Mouse (Mus musculus) midbrain, postnatal 0 days (tissue): ENCODE data around the gene Alpl. TPM values are rescaled to one million over a fixed set of nuclear protein-coding genes. Genes with fewer than 3 reads are reported as not detected.

Experiments
- ATAC-seq: fragments of 200-750 bp; cut with Nextera tagmentation; 2 replicates; pipeline ENCODE4 v1.8.0; 2017; ENCODE audit warnings: moderate number of reproducible peaks, mild to moderate bottlenecking, moderate TSS enrichment, moderate library complexity; ENCODE audit not compliant: low FRiP score
- DNase-seq: peaks from one replicate; pipeline ENCODE4 v3.0.0-alpha.2; 2015; ENCODE audit warnings: low spot score
- H3K27ac ChIP-seq: fragments of 300-500 bp; sonication (generic); 2 replicates; pipeline ENCODE4 v1.5.1; 2014; ENCODE audit warnings: low read depth, mild to moderate bottlenecking, low read length, mixed read lengths
- H3K27me3 ChIP-seq: fragments of 300-500 bp; sonication (generic); 2 replicates; pipeline ENCODE4 v1.6.1; 2014; ENCODE audit warnings: low read length, control low read depth, mixed read lengths; ENCODE audit not compliant: insufficient read depth
- H3K36me3 ChIP-seq: fragments of 300-500 bp; sonication (generic); 2 replicates; pipeline ENCODE4 v1.6.1; 2014; ENCODE audit warnings: low read length, control low read depth, mixed read lengths; ENCODE audit not compliant: insufficient read depth
- H3K4me1 ChIP-seq: fragments of 300-500 bp; sonication (generic); 2 replicates; pipeline ENCODE4 v1.6.1; 2014; ENCODE audit warnings: mild to moderate bottlenecking, control low read depth, antibody characterized with exemption, low read length, mixed read lengths; ENCODE audit not compliant: insufficient read depth
- H3K4me2 ChIP-seq: fragments of 300-500 bp; sonication (generic); 2 replicates; pipeline ENCODE4 v1.6.1; 2014; ENCODE audit warnings: low read depth, mild to moderate bottlenecking, low read length, mixed read lengths; ENCODE audit not compliant: poor library complexity, severe bottlenecking
- H3K4me3 ChIP-seq: fragments of 300-500 bp; sonication (generic); 2 replicates; pipeline ENCODE4 v1.5.1; 2014; ENCODE audit warnings: low read depth, mild to moderate bottlenecking, low read length, moderate library complexity
- H3K9ac ChIP-seq: fragments of 300-500 bp; sonication (generic); replicated peaks from 2 replicates; pipeline ENCODE4 v1.6.1; 2014; ENCODE audit warnings: mild to moderate bottlenecking, low read length, moderate library complexity, mixed read lengths; ENCODE audit not compliant: poor library complexity, severe bottlenecking
- H3K9me3 ChIP-seq: fragments of 300-500 bp; sonication (generic); 2 replicates; pipeline ENCODE4 v1.6.1; 2016; ENCODE audit warnings: low read length, control low read depth
- CTCF ChIP-seq: IDR thresholded peaks from 2 replicates; pipeline ENCODE4 v1.5.1; 2016; ENCODE audit warnings: antibody characterized with exemption, mild to moderate bottlenecking
- WGBS: fragments of 180-500 bp; shearing (Covaris S2); extraction: QIAGEN DNeasy Blood & Tissue Kit; methylation state at CpG from one replicate; pipeline ENCODE4 v1.1.7; 2014; 5-methylcytosine and 5-hydroxymethylcytosine counted together
- polyA plus RNA-seq: library from polyadenylated mRNA; unstranded; fragments of >200 nt; fragmentation: Nextera tagmentation; extraction: Ambion mirVana; gene quantifications from 2 replicates; pipeline ENCODE4 v1.2.1, GENCODE M21; 2015
- total RNA-seq: library from RNA; depleted of rRNA; stranded (reverse); fragments of >200 nt; gene quantifications from 2 replicates; pipeline ENCODE4 v1.2.3, GENCODE M21; 2014

Alpl gene
- total and polyA plus RNA-seq, 2 experiments from 2014 or later = 14.3 to 16.1 TPM

DNA sequence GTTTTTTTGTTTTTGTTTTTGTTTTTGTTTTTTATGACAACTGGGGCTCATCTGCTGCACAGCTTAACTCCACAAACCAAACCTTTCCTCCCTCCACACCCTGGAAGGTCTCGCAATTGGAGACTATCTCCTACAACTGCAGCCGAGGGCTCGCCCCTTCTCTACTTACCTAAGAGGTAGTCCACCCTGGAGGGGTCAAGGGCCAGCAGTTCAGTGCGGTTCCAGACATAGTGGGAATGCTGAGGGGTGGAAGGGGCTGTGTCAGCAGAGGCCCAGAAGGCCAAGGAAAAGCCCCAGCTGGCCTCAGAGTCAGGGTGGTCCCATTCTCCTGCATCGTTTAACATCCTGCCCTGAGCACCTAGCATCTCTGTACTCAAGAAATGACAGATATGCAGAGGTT is 48.6 kb downstream of the Alpl start:
- DNase-seq (no peak), ATAC-seq (no peak)
- H3K4me1 ChIP-seq = no peaks in the 10 kb centered on the region
- H3K9ac ChIP-seq = no peak overlapping the region
- no peak for TF ChIP-seq CTCF
- no peak overlapping the region for H3K4me3 ChIP-seq
- H3K9me3 ChIP-seq = no peaks in the 10 kb centered on the region
- 78% methylated on average over 5 of the region's 5 CpGs for WGBS
- H3K27ac ChIP-seq = no peak overlapping the region
- no peaks in the 10 kb centered on the region for H3K27me3 ChIP-seq
- no peak overlapping the region for H3K4me2 ChIP-seq
- H3K36me3 ChIP-seq = no peaks in the 10 kb centered on the region

DNA sequence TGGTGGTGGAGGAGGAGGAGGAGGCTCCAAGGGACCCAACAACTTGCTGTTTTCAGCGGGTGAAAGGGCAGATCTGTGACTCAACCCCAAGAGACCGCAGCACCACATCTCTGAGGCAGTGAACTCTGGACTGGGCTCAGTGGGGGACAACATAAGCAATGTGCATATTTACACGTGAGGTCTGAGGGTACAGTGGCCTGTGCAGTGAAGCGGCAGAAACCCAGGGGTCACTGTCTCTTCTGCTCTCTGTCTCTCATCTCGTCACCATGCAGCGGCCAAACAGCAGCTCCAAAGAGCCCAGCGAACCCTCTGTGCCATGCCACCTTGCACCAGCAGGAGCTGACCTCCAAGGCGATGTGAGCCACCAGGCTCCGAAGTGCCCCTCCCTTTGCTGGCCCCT is 49.1 kb downstream of the Alpl start:
- H3K4me1 ChIP-seq = no peaks in the 10 kb centered on the region
- H3K27ac ChIP-seq = no peak overlapping the region

DNA sequence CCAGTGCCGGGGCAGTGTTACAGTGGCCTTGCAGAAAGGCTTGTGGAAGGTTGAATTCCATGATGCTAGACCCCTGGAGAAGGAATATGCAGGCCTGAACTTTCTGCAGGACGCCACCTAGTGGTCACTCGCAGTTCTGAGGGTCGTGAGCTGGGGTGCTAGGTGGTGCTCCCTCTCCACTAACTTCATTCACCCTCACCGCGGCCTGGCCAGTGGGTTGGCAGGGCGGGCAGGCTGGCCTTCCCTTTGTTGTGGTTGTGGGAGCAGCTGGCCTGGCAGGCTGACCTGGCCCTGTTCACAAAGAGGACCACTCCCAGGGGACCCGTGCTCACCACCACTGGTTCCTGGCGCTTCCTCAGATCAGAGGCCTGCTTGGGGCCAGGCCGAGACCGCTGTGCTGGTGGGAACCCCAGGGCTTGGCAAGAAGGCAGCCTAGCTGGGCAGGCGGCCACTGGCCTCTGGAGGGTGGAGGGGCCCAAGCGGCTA is 51.7 kb downstream of the Alpl start:
- Histone ChIP-seq H3K36me3 (no peaks in the 10 kb centered on the region), H3K4me1 (peaks cover 3% of the 10 kb centered on the region; the same call in 1 of the 2 replicates), H3K27me3 (no peaks in the 10 kb centered on the region), H3K9me3 (no peaks in the 10 kb centered on the region), H3K4me3 (no peak overlapping the region), H3K4me2 (no peak overlapping the region), H3K27ac (no peak overlapping the region), H3K9ac (no peak overlapping the region)
- ATAC-seq = peak; percentile 68; the same call in 1 of the 2 replicates
- peak; percentile 66 for TF ChIP-seq CTCF
- WGBS = 55% methylated on average over 13 of the region's 13 CpGs
- peak; percentile 77 for DNase-seq

More for the DNA sequence above, 49.1 kb downstream of the Alpl start:
- H3K36me3 ChIP-seq = no peaks in the 10 kb centered on the region
- H3K4me3 ChIP-seq = no peak overlapping the region
- H3K4me2 ChIP-seq = no peak overlapping the region
- ATAC-seq = no peak
- 74% methylated on average over 9 of the region's 9 CpGs for WGBS
- H3K9ac ChIP-seq = no peak overlapping the region
- H3K27me3 ChIP-seq = no peaks in the 10 kb centered on the region
- no peaks in the 10 kb centered on the region for H3K9me3 ChIP-seq
- no peak for DNase-seq
- no peak for TF ChIP-seq CTCF

DNA sequence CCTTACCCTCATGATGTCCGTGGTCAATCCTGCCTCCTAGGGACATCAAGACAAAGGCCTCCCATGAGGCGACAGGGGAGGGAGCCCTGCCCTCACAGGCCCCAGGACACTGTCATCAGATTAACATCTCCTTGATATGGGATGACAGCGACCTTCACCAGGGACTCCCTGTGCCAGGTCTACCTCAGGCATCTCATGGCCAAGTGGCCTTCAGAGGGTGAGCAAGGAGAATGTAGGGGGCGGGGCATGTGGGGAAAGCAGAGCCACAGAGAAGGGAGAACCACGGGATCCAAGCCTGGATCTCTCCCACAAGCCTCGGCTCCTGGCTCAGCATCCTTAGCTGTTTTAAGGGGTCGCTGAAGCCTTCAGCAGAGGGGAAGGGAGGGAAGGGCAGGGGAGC is 52.4 kb downstream of the Alpl start:
- no peak for TF ChIP-seq CTCF
- no peak overlapping the region for H3K9ac ChIP-seq
- no peaks in the 10 kb centered on the region for H3K9me3 ChIP-seq
- no peaks in the 10 kb centered on the region for H3K36me3 ChIP-seq
- H3K4me2 ChIP-seq = no peak overlapping the region
- 50% methylated on average over 7 of the region's 7 CpGs for WGBS
- no peaks in the 10 kb centered on the region for H3K27me3 ChIP-seq
- H3K27ac ChIP-seq = no peak overlapping the region
- no peak for ATAC-seq
- H3K4me3 ChIP-seq = no peak overlapping the region
- H3K4me1 ChIP-seq = peaks cover 5% of the 10 kb centered on the region; the same call in 1 of the 2 replicates
- no peak for DNase-seq

DNA sequence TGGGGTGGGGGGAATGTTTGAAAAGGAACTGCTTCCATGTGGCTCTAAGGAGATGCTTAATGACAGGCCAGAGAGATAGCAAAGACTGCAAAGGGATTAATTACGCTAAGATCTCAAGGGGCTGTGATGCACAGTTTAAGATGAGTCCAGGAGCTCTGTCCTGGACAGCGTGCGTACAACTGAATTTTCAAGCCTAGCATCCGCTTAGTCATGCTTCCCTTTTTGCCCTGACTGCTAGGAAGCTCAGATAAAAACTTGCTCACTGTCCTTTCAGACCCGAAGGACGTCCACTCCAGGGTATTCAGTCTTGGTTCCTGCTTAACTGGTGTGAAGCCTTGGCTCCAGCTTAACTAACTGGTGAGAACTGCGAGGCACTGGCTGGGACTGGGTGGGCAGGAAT is 55.8 kb downstream of the Alpl start:
- TF ChIP-seq CTCF = no peak
- ATAC-seq = no peak
- Histone ChIP-seq H3K27me3 (no peaks in the 10 kb centered on the region), H3K4me3 (no peak overlapping the region), H3K4me1 (peaks cover 5% of the 10 kb centered on the region; the same call in 1 of the 2 replicates), H3K9ac (no peak overlapping the region), H3K27ac (no peak overlapping the region), H3K9me3 (no peaks in the 10 kb centered on the region), H3K36me3 (no peaks in the 10 kb centered on the region), H3K4me2 (no peak overlapping the region)
- WGBS = 90% methylated on average over 7 of the region's 7 CpGs
- DNase-seq = no peak

DNA sequence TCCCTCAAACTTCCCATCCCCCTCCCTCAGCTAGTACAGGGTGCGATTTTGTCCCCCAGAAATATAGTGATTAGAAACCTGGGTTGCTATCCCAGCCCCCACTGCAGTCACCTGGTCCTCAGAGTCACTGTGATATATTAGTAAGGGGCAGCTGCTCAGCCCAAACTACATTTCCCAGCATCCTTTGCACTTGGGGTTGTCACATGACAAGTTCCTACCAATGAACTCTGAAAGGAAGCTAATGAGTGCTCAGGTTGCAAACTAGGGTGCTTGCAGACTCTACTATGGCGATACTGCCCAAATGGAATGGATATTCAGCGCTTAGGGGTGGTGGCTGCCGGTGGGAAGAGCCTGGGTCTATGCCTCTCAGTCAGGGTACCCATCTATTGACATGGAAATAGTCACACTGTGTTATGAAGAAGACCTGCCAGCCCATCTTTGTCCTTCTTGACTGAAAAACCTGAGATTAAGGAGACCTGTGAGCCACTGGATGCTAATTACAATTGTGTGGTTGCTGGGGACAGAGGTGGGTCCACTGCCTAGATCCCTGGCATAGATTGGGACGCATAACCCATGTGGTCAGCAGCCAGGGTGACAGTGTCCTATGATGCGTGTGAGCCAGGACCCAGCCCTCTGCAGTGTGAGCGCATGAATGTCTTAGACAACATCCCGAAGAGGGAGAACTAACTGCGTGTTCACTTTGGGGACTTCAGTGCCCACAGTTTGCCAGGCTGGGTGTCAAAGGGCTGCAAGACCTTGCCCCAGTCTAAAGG is 56.8 kb downstream of the Alpl start:
- DNase-seq (peak; percentile 84), ATAC-seq (peak; percentile 38)
- no peak overlapping the region for H3K4me3 ChIP-seq
- no peak overlapping the region for H3K9ac ChIP-seq
- 53% methylated on average over 9 of the region's 9 CpGs for WGBS
- H3K27ac ChIP-seq = no peak overlapping the region; the same call in 1 of the 2 replicates
- H3K27me3 ChIP-seq = no peaks in the 10 kb centered on the region
- no peaks in the 10 kb centered on the region for H3K36me3 ChIP-seq
- no peak for TF ChIP-seq CTCF
- no peaks in the 10 kb centered on the region for H3K9me3 ChIP-seq
- H3K4me1 ChIP-seq = peaks cover 5% of the 10 kb centered on the region; the same call in 1 of the 2 replicates
- H3K4me2 ChIP-seq = peak overlapping the region; percentile 31
